Mouse (Mus musculus) CH12.LX (cell line): ENCODE measurements around the gene Vps35l. TPM values are rescaled to one million over a fixed set of nuclear protein-coding genes. Genes with fewer than 3 reads are reported as not detected.

ENCODE experiments used
- DNase-seq: peaks from one replicate; pipeline ENCODE4 v3.0.0-alpha.2; 2013; ENCODE audit errors: extremely low read depth
- H3K27ac ChIP-seq: 2 replicates; pipeline ENCODE4 v1.5.1; 2012; ENCODE audit warnings: low read depth, mild to moderate bottlenecking, control low read depth, moderate library complexity; ENCODE audit not compliant: insufficient read depth
- H3K27me3 ChIP-seq: replicated peaks from 2 replicates; pipeline ENCODE3; 2012; ENCODE audit warnings: inconsistent platforms
- H3K36me3 ChIP-seq, 2 experiments: replicated peaks in 1 of 2; 2 replicates each; pipeline versions ENCODE3 to v1.6.1; 2012; ENCODE audit warnings: inconsistent platforms in 1 of 2, low read length in 1 of 2, mild to moderate bottlenecking in 1 of 2, mixed read lengths in 1 of 2, moderate library complexity in 1 of 2; ENCODE audit not compliant: control insufficient read depth in 1 of 2, insufficient read depth in 1 of 2
- H3K4me1 ChIP-seq, 2 experiments: 2 replicates each; pipeline ENCODE4 v1.6.1; 2012; ENCODE audit warnings: inconsistent platforms in 1 of 2, moderate library complexity in 1 of 2; ENCODE audit not compliant: insufficient read depth in 2 of 2, control insufficient read depth in 1 of 2
- H3K4me2 ChIP-seq: 2 replicates; pipeline ENCODE4 v1.6.1; 2012; ENCODE audit warnings: low read depth, mild to moderate bottlenecking, control low read depth; ENCODE audit not compliant: poor library complexity, insufficient read depth, severe bottlenecking
- H3K4me3 ChIP-seq, 3 experiments: fragments of 150-350 bp in 1 of 3; sonication (generic) in 1 of 3; replicated peaks in 1 of 3; 2 replicates each; pipeline versions ENCODE3 to v1.5.1; 2011 to 2012; ENCODE audit warnings: low read depth in 2 of 3, low read length in 2 of 3, mild to moderate bottlenecking in 2 of 3, moderate library complexity in 2 of 3, control low read depth in 1 of 3, improper control_type of control experiment in 1 of 3, inconsistent platforms in 1 of 3, mixed read lengths in 1 of 3; ENCODE audit not compliant: poor library complexity in 1 of 3
- H3K79me2 ChIP-seq: replicated peaks from 2 replicates; pipeline ENCODE4 v1.6.1; 2012; ENCODE audit warnings: mild to moderate bottlenecking, moderate library complexity; ENCODE audit not compliant: control insufficient read depth, poor library complexity, insufficient read depth, severe bottlenecking; ENCODE audit errors: extremely low read depth
- H3K9ac ChIP-seq: 2 replicates; pipeline ENCODE4 v1.6.1; 2012; ENCODE audit warnings: low read depth, mild to moderate bottlenecking, control low read depth, moderate library complexity; ENCODE audit not compliant: insufficient read depth
- H3K9me3 ChIP-seq: replicated peaks from 2 replicates; pipeline ENCODE3; 2012; ENCODE audit warnings: low read length, inconsistent platforms, mixed read lengths
- BHLHE40 ChIP-seq: IDR thresholded peaks from 2 replicates; pipeline ENCODE4 v1.6.1; 2011; ENCODE audit warnings: mild to moderate bottlenecking, low read depth, low read length, improper control_type of control experiment
- CHD1 ChIP-seq: IDR thresholded peaks from 2 replicates; pipeline ENCODE4 v1.6.1; 2012; ENCODE audit warnings: low read depth, low read length, improper control_type of control experiment, inconsistent platforms
- E2F4 ChIP-seq: IDR thresholded peaks from 2 replicates; pipeline ENCODE4 v1.6.1; 2011; ENCODE audit warnings: low read depth, low read length, improper control_type of control experiment; ENCODE audit not compliant: insufficient replicate concordance
- ELF1 ChIP-seq: IDR thresholded peaks from 2 replicates; pipeline ENCODE4 v1.6.1; 2014; ENCODE audit warnings: low read depth, mild to moderate bottlenecking, inconsistent platforms, low read length, improper control_type of control experiment
- EP300 ChIP-seq: IDR thresholded peaks from 2 replicates; pipeline ENCODE4 v1.6.1; 2011; ENCODE audit warnings: low read length, improper control_type of control experiment
- ETS1 ChIP-seq: conservative IDR thresholded peaks from 2 replicates; pipeline ENCODE4 v1.6.1; 2012; ENCODE audit warnings: low read depth, mild to moderate bottlenecking, inconsistent platforms, low read length, improper control_type of control experiment, moderate library complexity
- GABPA ChIP-seq: IDR thresholded peaks from 2 replicates; pipeline ENCODE4 v1.6.1; 2012; ENCODE audit warnings: low read depth, low read length, improper control_type of control experiment, inconsistent platforms; ENCODE audit not compliant: insufficient replicate concordance
- HCFC1 ChIP-seq: IDR thresholded peaks from 2 replicates; pipeline ENCODE4 v1.6.1; 2012; ENCODE audit warnings: low read depth, mild to moderate bottlenecking, inconsistent platforms, low read length, improper control_type of control experiment
- JUN ChIP-seq: IDR thresholded peaks from 2 replicates; pipeline ENCODE4 v1.6.1; 2011; ENCODE audit warnings: low read depth, mild to moderate bottlenecking, low read length, improper control_type of control experiment, moderate library complexity; ENCODE audit not compliant: insufficient read depth
- JUND ChIP-seq: conservative IDR thresholded peaks from 2 replicates; pipeline ENCODE4 v1.6.1; 2011; ENCODE audit warnings: low read depth, low read length, improper control_type of control experiment
- KAT2A ChIP-seq: IDR thresholded peaks from 2 replicates; pipeline ENCODE4 v1.6.1; 2012; ENCODE audit warnings: low read length, improper control_type of control experiment, inconsistent platforms; ENCODE audit not compliant: insufficient replicate concordance
- MAZ ChIP-seq: IDR thresholded peaks from 2 replicates; pipeline ENCODE4 v1.6.1; 2012; ENCODE audit warnings: low read depth, mild to moderate bottlenecking, inconsistent platforms, low read length, improper control_type of control experiment, moderate library complexity
- MEF2A ChIP-seq: IDR thresholded peaks from 2 replicates; pipeline ENCODE4 v1.6.1; 2014; ENCODE audit warnings: low read depth, mild to moderate bottlenecking, inconsistent platforms, low read length, improper control_type of control experiment, borderline replicate concordance
- MXI1 ChIP-seq: IDR thresholded peaks from 2 replicates; pipeline ENCODE4 v1.6.1; 2011; ENCODE audit warnings: mild to moderate bottlenecking, low read depth, low read length, improper control_type of control experiment
- NELFE ChIP-seq: IDR thresholded peaks from 2 replicates; pipeline ENCODE4 v1.6.1; 2011; ENCODE audit warnings: low read depth, low read length, improper control_type of control experiment
- NRF1 ChIP-seq: IDR thresholded peaks from 2 replicates; pipeline ENCODE4 v1.6.1; 2014; ENCODE audit warnings: low read depth, mild to moderate bottlenecking, inconsistent platforms, low read length, improper control_type of control experiment, moderate library complexity
- POLR2A ChIP-seq: IDR thresholded peaks from 2 replicates; pipeline ENCODE4 v1.6.1; 2011; ENCODE audit warnings: low read depth, mild to moderate bottlenecking, improper control_type of control experiment, low read length
- RAD21 ChIP-seq: IDR thresholded peaks from 2 replicates; pipeline ENCODE4 v1.6.1; 2011; ENCODE audit warnings: low read depth, mild to moderate bottlenecking, low read length, improper control_type of control experiment, moderate library complexity
- SMC3 ChIP-seq: IDR thresholded peaks from 2 replicates; pipeline ENCODE4 v1.6.1; 2011; ENCODE audit warnings: low read depth, low read length, improper control_type of control experiment
- TBP ChIP-seq: conservative IDR thresholded peaks from 2 replicates; pipeline ENCODE4 v1.6.1; 2011; ENCODE audit warnings: low read depth, low read length, improper control_type of control experiment
- UBTF ChIP-seq: IDR thresholded peaks from 2 replicates; pipeline ENCODE4 v1.6.1; 2012; ENCODE audit warnings: low read depth, mild to moderate bottlenecking, inconsistent platforms, low read length, improper control_type of control experiment, moderate library complexity
- USF1 ChIP-seq: IDR thresholded peaks from 2 replicates; pipeline ENCODE4 v1.6.1; 2014; ENCODE audit warnings: low read depth, mild to moderate bottlenecking, inconsistent platforms, low read length, improper control_type of control experiment
- USF2 ChIP-seq: conservative IDR thresholded peaks from 2 replicates; pipeline ENCODE4 v1.6.1; 2011; ENCODE audit warnings: low read depth, low read length, improper control_type of control experiment
- ZC3H11A ChIP-seq: IDR thresholded peaks from 2 replicates; pipeline ENCODE4 v1.6.1; 2012; ENCODE audit warnings: low read depth, mild to moderate bottlenecking, inconsistent platforms, low read length, improper control_type of control experiment
- ZMIZ1 ChIP-seq: IDR thresholded peaks from 2 replicates; pipeline ENCODE4 v1.6.1; 2012; ENCODE audit warnings: low read depth, mild to moderate bottlenecking, inconsistent platforms, low read length, improper control_type of control experiment
- dilution Hi-C: fragments of 300-500 bp; cut with MboI; formaldehyde crosslinking; loops from 2 replicates; pipeline ENCODE4 v1.14.3; 2020; ENCODE audit warnings: low sequenced_read_pairs; ENCODE audit not compliant: extremely low pct_unique_long_range_greater_than_20kb, extremely low pct_ligation_motif_present
- in situ Hi-C: fragments of 300-500 bp; cut with MboI; formaldehyde crosslinking; loops from 3 replicates; pipeline ENCODE4 v1.14.3; 2019; ENCODE audit warnings: low sequenced_read_pairs, low pct_ligation_motif_present, low pct_unique_long_range_greater_than_20kb, mixed read lengths
- polyA plus RNA-seq: library from polyadenylated mRNA; unstranded; fragments of >175 nt; gene quantifications from 2 replicates; pipeline ENCODE4 v1.2.1, GENCODE M21; 2012; ENCODE audit warnings: low read depth; ENCODE audit not compliant: insufficient read length
- total RNA-seq, 2 experiments: library from RNA; depleted of rRNA; stranded (reverse); fragments of 300-350 nt in 1 of 2; fragments of >200 nt in 1 of 2; gene quantifications; 2 replicates each; pipeline ENCODE4 v1.2.3; 2012 to 2014

Gene Vps35l
- total and polyA plus RNA-seq, 3 experiments = 43.9 to 57.7 (median 54.7) TPM

DNA sequence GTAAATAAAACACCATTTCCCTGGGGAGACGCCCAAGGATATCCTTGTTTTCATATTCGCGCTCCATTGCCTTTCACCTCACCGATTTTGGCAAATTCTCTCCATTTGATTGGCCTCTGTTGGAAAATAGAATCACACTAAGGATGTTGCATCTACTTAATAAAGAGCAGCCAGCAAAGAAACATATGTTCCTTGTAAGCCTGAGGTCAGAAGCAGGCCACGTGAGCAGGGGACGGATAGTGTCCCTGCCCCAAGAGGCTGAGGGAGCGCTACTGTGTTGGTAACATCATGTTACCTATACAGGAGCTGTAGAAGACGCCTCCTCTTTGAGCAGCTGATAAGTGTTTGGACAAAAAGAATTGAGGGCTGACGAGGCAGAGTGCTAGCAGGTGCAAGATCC, 36.5 kb downstream of the Vps35l start:
- dilution Hi-C loops (no loop called here), in situ Hi-C loops (loop anchor here (10.0 kb wide), 1 partner anchor 58 kb away; no protein-coding TSS in a partner anchor)
- no peak overlapping the region for H3K4me2 ChIP-seq
- no peaks in the 10 kb centered on the region for H3K27me3 ChIP-seq
- peaks cover 3 to 12% of the 10 kb centered on the region in 2 experiments; a peak in 3 of 4 replicates for H3K4me1 ChIP-seq
- peaks cover 43 to 96% of the 10 kb centered on the region in 2 experiments for H3K36me3 ChIP-seq
- TF ChIP-seq RAD21 (no peak), KAT2A (no peak), UBTF (no peak), JUN (no peak), POLR2A (no peak), CHD1 (no peak), MXI1 (no peak), EP300 (no peak), NRF1 (no peak), HCFC1 (no peak), JUND (no peak), ZC3H11A (no peak), MAZ (no peak), GABPA (no peak), USF1 (no peak), TBP (no peak), ETS1 (no peak), BHLHE40 (no peak)
- no peaks in the 10 kb centered on the region for H3K9me3 ChIP-seq
- DNase-seq = peak; percentile 32
- H3K4me3 ChIP-seq = no peak overlapping the region
- H3K79me2 ChIP-seq = no peaks in the 10 kb centered on the region
- no peak overlapping the region for H3K27ac ChIP-seq
- no peak overlapping the region for H3K9ac ChIP-seq

DNA sequence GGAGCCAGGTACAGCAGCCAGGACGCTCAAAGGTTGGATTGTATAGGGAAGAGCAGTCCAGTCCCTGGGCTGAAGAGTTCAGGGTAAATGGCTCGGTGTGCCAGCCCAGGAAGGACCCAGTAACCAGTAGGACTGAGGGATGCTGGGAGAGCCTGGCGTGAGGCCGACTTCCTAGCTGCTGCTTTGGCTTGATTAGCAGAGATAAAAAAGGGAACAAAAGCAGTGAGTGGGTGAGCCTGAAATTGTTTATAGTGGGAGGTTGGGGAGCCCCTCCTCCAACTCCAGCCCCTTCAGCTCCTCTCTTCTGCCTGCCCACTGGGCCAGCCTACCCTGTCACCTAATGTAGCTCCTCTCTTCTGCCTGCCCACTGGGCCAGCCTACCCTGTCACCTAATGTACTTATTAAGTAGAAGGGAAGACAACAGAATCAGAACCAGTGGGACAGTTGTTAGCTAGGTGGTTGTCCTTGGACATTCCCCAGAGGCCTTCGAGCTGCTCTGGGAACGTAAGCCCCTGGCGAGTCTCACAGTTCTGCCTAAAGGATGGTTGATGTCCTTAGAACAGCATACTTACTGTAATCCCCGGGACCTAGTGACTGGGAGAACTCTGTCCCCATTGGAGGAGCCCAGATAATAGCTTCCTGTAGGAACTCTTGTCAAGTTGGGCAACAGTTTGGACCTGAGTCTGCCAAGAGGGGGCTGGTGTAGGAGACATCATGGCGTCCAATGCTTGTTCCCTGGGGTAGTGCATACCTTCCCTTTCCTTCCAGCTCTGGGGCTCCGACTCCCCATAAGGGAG, 37.8 kb downstream of the Vps35l start:
- H3K27ac ChIP-seq = no peak overlapping the region
- H3K79me2 ChIP-seq = no peaks in the 10 kb centered on the region
- no peak overlapping the region for H3K4me2 ChIP-seq
- in situ Hi-C loops = loop anchor here (10.0 kb wide), 1 partner anchor 57 kb away; no protein-coding TSS in a partner anchor
- H3K9me3 ChIP-seq = no peaks in the 10 kb centered on the region
- DNase-seq = no peak
- no peak overlapping the region for H3K9ac ChIP-seq
- H3K4me1 ChIP-seq = peaks cover 3 to 12% of the 10 kb centered on the region in 2 experiments; a peak in 3 of 4 replicates
- H3K36me3 ChIP-seq = peaks cover 43 to 95% of the 10 kb centered on the region in 2 experiments
- TF ChIP-seq JUND (no peak), RAD21 (no peak), ELF1 (no peak), JUN (no peak), HCFC1 (no peak), E2F4 (no peak), SMC3 (no peak), USF2 (no peak), ZMIZ1 (no peak), ETS1 (no peak), MEF2A (no peak), NELFE (no peak), BHLHE40 (no peak), USF1 (no peak)
- no peaks in the 10 kb centered on the region for H3K27me3 ChIP-seq
- dilution Hi-C loops = no loop called here
- H3K4me3 ChIP-seq = no peak overlapping the region
